Mouse (Mus musculus): ENCODE measurements around the gene Mdm2. TPM values are rescaled to one million over a fixed set of nuclear protein-coding genes. Genes with fewer than 3 reads are reported as not detected.

The Mdm2 gene
- polyA plus RNA-seq, 1 experiment, result 37.2 TPM

- TF ChIP-seq CTCF (IDR thresholded peaks at IDR 0.05; ENCODE audit: extremely low read depth, insufficient read depth, insufficient read length, insufficient replicate concordance) (no peak), POLR2A (IDR thresholded peaks at IDR 0.05; ENCODE audit: low read depth, low read length) (no peak)
- Histone ChIP-seq H3K36me3 (ENCODE audit: control insufficient read depth, insufficient read depth, low read length) (peaks cover 14% of the 10 kb centered on the region), H3K27ac (ENCODE audit: insufficient read depth, low read length) (no peak overlapping the region)
These were observed 41.8 kb upstream of the Mdm2 start for GRCm38 (mm10) chr10:117752304-117752821.

GRCm38 (mm10) chr10:117751744-117752143, 41.2 kb upstream of the Mdm2 start:
- H3K36me3 ChIP-seq (ENCODE audit: control insufficient read depth, insufficient read depth, low read length), result peaks cover 10% of the 10 kb centered on the region
- TF ChIP-seq POLR2A (IDR thresholded peaks at IDR 0.05; ENCODE audit: low read depth, low read length), result no peak
- no peak for TF ChIP-seq CTCF (IDR thresholded peaks at IDR 0.05; ENCODE audit: extremely low read depth, insufficient read depth, insufficient read length, insufficient replicate concordance)
- no peak overlapping the region for H3K27ac ChIP-seq (ENCODE audit: insufficient read depth, low read length)
- no peak for DNase-seq (ENCODE audit: low read depth in 1 of 2, low spot score in 2 of 2)
- no peaks in the 10 kb centered on the region for H3K27me3 ChIP-seq (ENCODE audit: control insufficient read depth, insufficient read depth, low read length)
- WGBS, result 97% methylated on average over 6 of the region's 6 CpGs
- no peak overlapping the region for H3K4me3 ChIP-seq (ENCODE audit: extremely low read depth, insufficient read depth, insufficient read length)
- peaks cover 12% of the 10 kb centered on the region for H3K4me1 ChIP-seq (ENCODE audit: control insufficient read depth, insufficient read depth, insufficient read length)

More at GRCm38 (mm10) chr10:117752304-117752821, 41.8 kb upstream of the Mdm2 start:
- no peaks in the 10 kb centered on the region for H3K27me3 ChIP-seq (ENCODE audit: control insufficient read depth, insufficient read depth, low read length)
- 97% methylated on average over 7 of the region's 7 CpGs for WGBS
- peaks cover 12% of the 10 kb centered on the region for H3K4me1 ChIP-seq (ENCODE audit: control insufficient read depth, insufficient read depth, insufficient read length)
- DNase-seq (ENCODE audit: low read depth in 1 of 2, low spot score in 2 of 2), result no peak
- H3K4me3 ChIP-seq (ENCODE audit: extremely low read depth, insufficient read depth, insufficient read length), result no peak overlapping the region

GRCm38 (mm10) chr10:117751282-117751610, 40.7 kb upstream of the Mdm2 start:
- H3K36me3 ChIP-seq (ENCODE audit: control insufficient read depth, insufficient read depth, low read length), result peaks cover 9% of the 10 kb centered on the region
- H3K27ac ChIP-seq (ENCODE audit: insufficient read depth, low read length), result no peak overlapping the region
- no peaks in the 10 kb centered on the region for H3K27me3 ChIP-seq (ENCODE audit: control insufficient read depth, insufficient read depth, low read length)
- no peak for TF ChIP-seq CTCF (IDR thresholded peaks at IDR 0.05; ENCODE audit: extremely low read depth, insufficient read depth, insufficient read length, insufficient replicate concordance)
- no peak for TF ChIP-seq POLR2A (IDR thresholded peaks at IDR 0.05; ENCODE audit: low read depth, low read length)
- WGBS, result 97% methylated on average over 14 of the region's 14 CpGs
- no peak overlapping the region for H3K4me3 ChIP-seq (ENCODE audit: extremely low read depth, insufficient read depth, insufficient read length)
- no peak for DNase-seq (ENCODE audit: low read depth in 1 of 2, low spot score in 2 of 2)
- peaks cover 12% of the 10 kb centered on the region for H3K4me1 ChIP-seq (ENCODE audit: control insufficient read depth, insufficient read depth, insufficient read length)

- Histone ChIP-seq H3K36me3 (ENCODE audit: control insufficient read depth, insufficient read depth, low read length) (peaks cover 9% of the 10 kb centered on the region), H3K4me3 (ENCODE audit: extremely low read depth, insufficient read depth, insufficient read length) (no peak overlapping the region), H3K27ac (ENCODE audit: insufficient read depth, low read length) (no peak overlapping the region), H3K4me1 (ENCODE audit: control insufficient read depth, insufficient read depth, insufficient read length) (peaks cover 8% of the 10 kb centered on the region), H3K27me3 (ENCODE audit: control insufficient read depth, insufficient read depth, low read length) (no peaks in the 10 kb centered on the region)
- no peak for DNase-seq (ENCODE audit: low read depth in 1 of 2, low spot score in 2 of 2)
- no peak for TF ChIP-seq POLR2A (IDR thresholded peaks at IDR 0.05; ENCODE audit: low read depth, low read length)
- no peak for TF ChIP-seq CTCF (IDR thresholded peaks at IDR 0.05; ENCODE audit: extremely low read depth, insufficient read depth, insufficient read length, insufficient replicate concordance)
- WGBS, result 98% methylated on average over 5 of the region's 5 CpGs
These were observed 40.1 kb upstream of the Mdm2 start for GRCm38 (mm10) chr10:117750529-117751281.

GRCm38 (mm10) chr10:117749787-117750343, 39.3 kb upstream of the Mdm2 start:
- TF ChIP-seq CTCF (IDR thresholded peaks at IDR 0.05; ENCODE audit: extremely low read depth, insufficient read depth, insufficient read length, insufficient replicate concordance), result no peak
- no peak for TF ChIP-seq POLR2A (IDR thresholded peaks at IDR 0.05; ENCODE audit: low read depth, low read length)
- no peak for DNase-seq (ENCODE audit: low read depth in 1 of 2, low spot score in 2 of 2)
- H3K27ac ChIP-seq (ENCODE audit: insufficient read depth, low read length), result no peak overlapping the region
- 94% methylated on average over 14 of the region's 14 CpGs for WGBS
- no peaks in the 10 kb centered on the region for H3K27me3 ChIP-seq (ENCODE audit: control insufficient read depth, insufficient read depth, low read length)
- H3K36me3 ChIP-seq (ENCODE audit: control insufficient read depth, insufficient read depth, low read length), result peaks cover 9% of the 10 kb centered on the region
- H3K4me1 ChIP-seq (ENCODE audit: control insufficient read depth, insufficient read depth, insufficient read length), result peaks cover 7% of the 10 kb centered on the region; the same call in 1 of the 2 replicates
- H3K4me3 ChIP-seq (ENCODE audit: extremely low read depth, insufficient read depth, insufficient read length), result no peak overlapping the region

- Histone ChIP-seq H3K36me3 (ENCODE audit: control insufficient read depth, insufficient read depth, low read length) (peaks cover 9% of the 10 kb centered on the region), H3K4me1 (ENCODE audit: control insufficient read depth, insufficient read depth, insufficient read length) (peaks cover 6% of the 10 kb centered on the region; the same call in 1 of the 2 replicates), H3K27ac (ENCODE audit: insufficient read depth, low read length) (no peak overlapping the region), H3K4me3 (ENCODE audit: extremely low read depth, insufficient read depth, insufficient read length) (no peak overlapping the region), H3K27me3 (ENCODE audit: control insufficient read depth, insufficient read depth, low read length) (no peaks in the 10 kb centered on the region)
- no peak for DNase-seq (ENCODE audit: low read depth in 1 of 2, low spot score in 2 of 2)
- 97% methylated on average over 10 of the region's 10 CpGs for WGBS
- no peak for TF ChIP-seq POLR2A (IDR thresholded peaks at IDR 0.05; ENCODE audit: low read depth, low read length)
- no peak for TF ChIP-seq CTCF (IDR thresholded peaks at IDR 0.05; ENCODE audit: extremely low read depth, insufficient read depth, insufficient read length, insufficient replicate concordance)
These were observed 38.6 kb upstream of the Mdm2 start for GRCm38 (mm10) chr10:117749050-117749686.
